Mouse (Mus musculus) heart, adult 2 months (tissue): ENCODE measurements around the gene Cbx8.

Experiments used
- CTCF ChIP-seq: fragments of 200-600 bp; IDR thresholded peaks from 2 replicates; pipeline ENCODE4 v1.8.1; 2022; ENCODE audit warnings: antibody characterized with exemption, mild to moderate bottlenecking, moderate library complexity
- POLR2A ChIP-seq: fragments of 200-500 bp; IDR thresholded peaks from 2 replicates; pipeline ENCODE4 v1.6.1; 2011; ENCODE audit warnings: mild to moderate bottlenecking, low read depth, low read length, control low read depth; ENCODE audit not compliant: insufficient read depth

- TF ChIP-seq POLR2A (no peak), CTCF (no peak)
These were observed 26.1 kb upstream of the Cbx8 start for GRCm38 (mm10) chr11:119066841-119067240.
